Mouse (Mus musculus): Measurements from ENCODE around the gene Cd9. TPM values are rescaled to one million over a fixed set of nuclear protein-coding genes. Genes with fewer than 3 reads are reported as not detected.

The Cd9 gene
- polyA plus RNA-seq, 1 experiment from 2014 or later: 487 TPM

- TF ChIP-seq EP300 (optimal IDR thresholded peaks at IDR 0.05): no peak
- peak; percentile 3; the same call in 1 of the 2 replicates for TF ChIP-seq CTCF (IDR thresholded peaks at IDR 0.05; ENCODE audit: low read depth)
- peaks cover 24% of the 10 kb centered on the region for H3K4me1 ChIP-seq (replicated peaks; ENCODE audit: control insufficient read depth, insufficient read depth)
- peak overlapping the region; percentile 81 for H3K27ac ChIP-seq (replicated peaks)
Measured at GRCm38 (mm10) chr6:125480396-125481361, 13.9 kb downstream of the Cd9 start.

DNA sequence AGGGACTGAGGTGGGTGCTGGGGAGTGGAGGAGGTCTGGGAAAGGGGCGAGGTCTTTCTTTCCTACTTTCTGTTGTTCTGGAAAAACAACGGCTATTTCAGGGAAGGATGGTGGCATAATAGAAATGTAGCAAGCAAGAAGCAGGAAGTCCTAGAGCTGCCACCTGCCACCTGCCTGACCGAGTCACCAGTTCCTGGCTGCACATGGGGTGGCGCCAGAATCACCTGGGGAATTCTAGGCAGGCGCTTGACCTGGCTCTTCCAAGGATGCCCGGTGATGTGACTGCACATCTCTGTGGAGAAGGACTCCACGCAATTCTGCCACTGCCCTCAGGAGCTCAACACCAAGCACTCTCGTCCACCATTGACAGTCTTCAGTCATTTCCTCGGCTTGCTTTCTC is 15.2 kb downstream of the Cd9 start:
- Histone ChIP-seq H3K9ac (ENCODE audit: low read length) (no peak overlapping the region), H3K4me3 (ENCODE audit: low read depth, low read length) (no peak overlapping the region), H3K27ac (replicated peaks) (peak overlapping the region; percentile 87), H3K27me3 (ENCODE audit: control insufficient read depth, insufficient read depth, low read length) (no peaks in the 10 kb centered on the region), H3K36me3 (ENCODE audit: control insufficient read depth, insufficient read depth, low read length) (no peaks in the 10 kb centered on the region), H3K9me3 (ENCODE audit: control insufficient read depth, low read length) (no peaks in the 10 kb centered on the region), H3K4me2 (replicated peaks; ENCODE audit: low read depth) (no peak overlapping the region), H3K4me1 (replicated peaks; ENCODE audit: control insufficient read depth, insufficient read depth) (peaks cover 24% of the 10 kb centered on the region)
- peak; percentile 26 for TF ChIP-seq CTCF (IDR thresholded peaks at IDR 0.05; ENCODE audit: low read depth)
- no peak for TF ChIP-seq EP300 (optimal IDR thresholded peaks at IDR 0.05)
- DNase-seq (ENCODE audit: low spot score): peak; percentile 63
- peak; percentile 27 for ATAC-seq (ENCODE audit: low FRiP score, low TSS enrichment)
- WGBS: 65% methylated on average over 9 of the region's 9 CpGs

More at GRCm38 (mm10) chr6:125480396-125481361, 13.9 kb downstream of the Cd9 start:
- Histone ChIP-seq H3K4me3 (ENCODE audit: low read depth, low read length) (no peak overlapping the region), H3K9me3 (ENCODE audit: control insufficient read depth, low read length) (no peaks in the 10 kb centered on the region), H3K27me3 (ENCODE audit: control insufficient read depth, insufficient read depth, low read length) (no peaks in the 10 kb centered on the region), H3K9ac (ENCODE audit: low read length) (no peak overlapping the region), H3K4me2 (replicated peaks; ENCODE audit: low read depth) (peak overlapping the region; percentile 20; the same call in 1 of the 2 replicates), H3K36me3 (ENCODE audit: control insufficient read depth, insufficient read depth, low read length) (no peaks in the 10 kb centered on the region)
- no peak for ATAC-seq (ENCODE audit: low FRiP score, low TSS enrichment)
- peak; percentile 41 for DNase-seq (ENCODE audit: low spot score)
- 21% methylated on average over 12 of the region's 12 CpGs for WGBS

DNA sequence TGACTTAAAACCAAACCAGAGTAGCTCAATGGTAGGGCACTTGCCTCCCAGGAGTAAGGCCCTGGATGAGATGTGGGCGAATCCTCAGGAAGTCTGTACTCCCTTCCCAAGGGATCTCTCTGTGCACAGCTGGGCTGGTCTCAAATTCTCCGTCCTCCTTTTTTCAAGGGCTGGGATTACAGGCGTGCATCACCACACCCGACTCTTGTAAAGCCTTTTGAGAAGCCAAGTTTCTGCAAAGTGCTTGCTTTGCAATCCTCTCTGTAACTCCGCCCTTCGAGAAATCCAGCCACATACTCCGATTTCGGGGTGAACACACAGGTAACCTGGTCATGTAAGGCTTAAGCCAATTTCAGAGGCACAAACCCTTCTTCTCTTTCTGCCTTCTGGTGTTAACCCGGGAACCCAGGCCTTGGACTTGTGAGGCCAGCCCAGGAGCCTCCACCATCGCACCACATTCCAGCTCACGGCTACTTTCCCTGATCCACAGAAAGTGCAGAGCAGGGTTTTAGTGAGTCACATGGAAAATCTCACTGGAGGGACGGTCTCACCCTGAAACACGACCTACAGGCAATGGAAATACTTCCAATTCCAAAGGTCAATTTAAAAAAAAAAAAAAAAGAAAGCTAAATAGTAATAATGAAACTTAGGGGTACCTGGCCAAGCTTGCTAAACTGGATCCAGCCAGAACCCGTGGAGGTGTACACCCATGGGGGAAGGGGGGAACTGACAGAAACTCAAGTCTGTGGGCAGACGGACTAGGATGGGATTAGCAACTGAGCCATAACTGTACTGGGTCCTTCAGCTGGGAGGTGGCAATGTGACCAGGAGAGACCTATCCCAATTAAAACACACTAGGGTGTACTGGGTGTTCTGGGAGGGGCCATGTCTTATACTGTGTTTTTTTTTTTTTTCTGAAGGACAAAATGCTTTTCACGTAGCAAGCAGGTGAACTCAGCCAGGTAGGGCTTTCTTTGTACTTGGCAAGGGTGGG is 16.2 kb downstream of the Cd9 start:
- H3K27ac ChIP-seq (replicated peaks): peak overlapping the region; percentile 87
- peak overlapping the region; percentile 8; the same call in 1 of the 2 replicates for H3K9ac ChIP-seq (ENCODE audit: low read length)
- H3K36me3 ChIP-seq (ENCODE audit: control insufficient read depth, insufficient read depth, low read length): no peaks in the 10 kb centered on the region
- TF ChIP-seq CTCF (IDR thresholded peaks at IDR 0.05; ENCODE audit: low read depth) (no peak), EP300 (optimal IDR thresholded peaks at IDR 0.05) (no peak)
- ATAC-seq (ENCODE audit: low FRiP score, low TSS enrichment) (peak; percentile 49), DNase-seq (ENCODE audit: low spot score) (peak; percentile 63)
- WGBS: 47% methylated on average over 16 of the region's 16 CpGs
- no peaks in the 10 kb centered on the region for H3K9me3 ChIP-seq (ENCODE audit: control insufficient read depth, low read length)
- H3K4me2 ChIP-seq (replicated peaks; ENCODE audit: low read depth): peak overlapping the region; percentile 31
- H3K4me3 ChIP-seq (ENCODE audit: low read depth, low read length): 0 out of 2 replicates have a peak overlapping the region, but pooled peaks have one; percentile 0
- H3K4me1 ChIP-seq (replicated peaks; ENCODE audit: control insufficient read depth, insufficient read depth): peaks cover 24% of the 10 kb centered on the region
- no peaks in the 10 kb centered on the region for H3K27me3 ChIP-seq (ENCODE audit: control insufficient read depth, insufficient read depth, low read length)

DNA sequence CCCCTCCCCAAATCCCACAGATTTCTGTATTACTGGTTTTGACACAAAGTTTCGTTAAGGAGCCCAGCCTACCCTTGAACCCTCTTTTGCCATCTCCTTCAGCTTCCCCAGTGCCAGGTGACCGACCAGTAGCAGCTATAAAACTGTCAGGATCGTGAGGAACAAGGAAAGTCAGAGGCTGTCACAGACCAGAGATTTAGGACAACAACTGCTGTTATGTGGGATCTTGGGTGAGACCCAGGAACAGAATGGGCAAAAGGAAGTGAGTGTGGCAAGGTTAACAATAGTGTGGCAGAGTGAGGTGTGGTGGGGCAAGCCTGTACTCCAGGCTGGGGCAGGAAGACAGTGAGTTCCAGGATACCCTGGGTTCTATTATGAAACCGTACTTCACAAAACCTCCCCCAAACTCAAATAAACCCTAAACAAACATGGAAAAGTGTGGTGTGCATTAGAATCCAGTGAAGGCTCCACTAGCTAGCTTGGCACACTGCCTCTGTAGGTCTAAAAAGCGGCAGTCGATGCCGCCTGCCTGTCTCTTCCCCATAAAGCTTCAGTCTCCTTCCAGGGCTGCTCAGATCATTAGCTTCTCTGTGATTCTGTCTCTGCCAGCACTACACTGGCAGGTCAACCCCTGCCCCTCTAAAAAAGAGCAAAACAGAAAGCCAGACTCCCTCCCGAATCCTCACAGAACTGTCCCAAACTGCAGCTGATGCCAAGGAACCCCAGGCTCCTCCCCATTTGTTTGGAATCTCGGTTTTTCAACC is 17.6 kb downstream of the Cd9 start:
- H3K27me3 ChIP-seq (ENCODE audit: control insufficient read depth, insufficient read depth, low read length): no peaks in the 10 kb centered on the region
- TF ChIP-seq CTCF (IDR thresholded peaks at IDR 0.05; ENCODE audit: low read depth) (no peak), EP300 (optimal IDR thresholded peaks at IDR 0.05) (no peak)
- peak; percentile 26 for DNase-seq (ENCODE audit: low spot score)
- no peaks in the 10 kb centered on the region for H3K36me3 ChIP-seq (ENCODE audit: control insufficient read depth, insufficient read depth, low read length)
- H3K4me2 ChIP-seq (replicated peaks; ENCODE audit: low read depth): peak overlapping the region; percentile 31
- peaks cover 16% of the 10 kb centered on the region for H3K4me1 ChIP-seq (replicated peaks; ENCODE audit: control insufficient read depth, insufficient read depth)
- H3K9me3 ChIP-seq (ENCODE audit: control insufficient read depth, low read length): no peaks in the 10 kb centered on the region
- H3K4me3 ChIP-seq (ENCODE audit: low read depth, low read length): no peak overlapping the region
- WGBS: 44% methylated on average over 9 of the region's 9 CpGs
- no peak for ATAC-seq (ENCODE audit: low FRiP score, low TSS enrichment)
- peak overlapping the region; percentile 31 for H3K9ac ChIP-seq (ENCODE audit: low read length)
- peak overlapping the region; percentile 87 for H3K27ac ChIP-seq (replicated peaks)

DNA sequence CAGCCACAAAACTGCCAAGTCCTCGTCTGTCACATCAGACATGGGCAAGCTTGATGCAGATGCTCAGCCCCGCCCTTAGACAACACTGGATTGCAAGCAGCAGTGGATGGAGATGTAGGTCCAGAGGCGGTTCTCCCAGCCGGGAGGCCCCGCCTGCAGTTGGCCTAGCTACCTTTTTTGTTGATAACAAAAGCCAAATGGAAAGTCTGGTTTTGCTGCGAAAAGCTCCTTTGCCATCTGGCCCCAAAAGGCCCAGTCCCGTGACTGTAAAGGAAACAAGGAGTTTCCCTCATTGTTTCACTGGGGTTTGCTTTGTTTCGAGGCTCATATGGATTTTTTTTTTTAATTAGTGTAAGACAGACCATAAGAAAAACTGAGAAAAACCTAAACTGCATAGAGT is 18.5 kb downstream of the Cd9 start:
- no peaks in the 10 kb centered on the region for H3K27me3 ChIP-seq (ENCODE audit: control insufficient read depth, insufficient read depth, low read length)
- ATAC-seq (ENCODE audit: low FRiP score, low TSS enrichment) (0 out of 2 replicates have a peak, but pooled peaks have one; percentile 27), DNase-seq (ENCODE audit: low spot score) (peak; percentile 75)
- H3K36me3 ChIP-seq (ENCODE audit: control insufficient read depth, insufficient read depth, low read length): no peaks in the 10 kb centered on the region
- peak overlapping the region; percentile 36 for H3K27ac ChIP-seq (replicated peaks)
- H3K4me1 ChIP-seq (replicated peaks; ENCODE audit: control insufficient read depth, insufficient read depth): peaks cover 9% of the 10 kb centered on the region
- no peaks in the 10 kb centered on the region for H3K9me3 ChIP-seq (ENCODE audit: control insufficient read depth, low read length)
- no peak overlapping the region for H3K9ac ChIP-seq (ENCODE audit: low read length)
- H3K4me3 ChIP-seq (ENCODE audit: low read depth, low read length): no peak overlapping the region
- TF ChIP-seq EP300 (optimal IDR thresholded peaks at IDR 0.05): no peak
- no peak for TF ChIP-seq CTCF (IDR thresholded peaks at IDR 0.05; ENCODE audit: low read depth)
- WGBS: 25% methylated on average over 8 of the region's 8 CpGs
- no peak overlapping the region for H3K4me2 ChIP-seq (replicated peaks; ENCODE audit: low read depth)

Measured in stomach, postnatal 0 days (tissue).